ENCODE assay signal across 26 mouse cellular contexts in the genomic region with DNA sequence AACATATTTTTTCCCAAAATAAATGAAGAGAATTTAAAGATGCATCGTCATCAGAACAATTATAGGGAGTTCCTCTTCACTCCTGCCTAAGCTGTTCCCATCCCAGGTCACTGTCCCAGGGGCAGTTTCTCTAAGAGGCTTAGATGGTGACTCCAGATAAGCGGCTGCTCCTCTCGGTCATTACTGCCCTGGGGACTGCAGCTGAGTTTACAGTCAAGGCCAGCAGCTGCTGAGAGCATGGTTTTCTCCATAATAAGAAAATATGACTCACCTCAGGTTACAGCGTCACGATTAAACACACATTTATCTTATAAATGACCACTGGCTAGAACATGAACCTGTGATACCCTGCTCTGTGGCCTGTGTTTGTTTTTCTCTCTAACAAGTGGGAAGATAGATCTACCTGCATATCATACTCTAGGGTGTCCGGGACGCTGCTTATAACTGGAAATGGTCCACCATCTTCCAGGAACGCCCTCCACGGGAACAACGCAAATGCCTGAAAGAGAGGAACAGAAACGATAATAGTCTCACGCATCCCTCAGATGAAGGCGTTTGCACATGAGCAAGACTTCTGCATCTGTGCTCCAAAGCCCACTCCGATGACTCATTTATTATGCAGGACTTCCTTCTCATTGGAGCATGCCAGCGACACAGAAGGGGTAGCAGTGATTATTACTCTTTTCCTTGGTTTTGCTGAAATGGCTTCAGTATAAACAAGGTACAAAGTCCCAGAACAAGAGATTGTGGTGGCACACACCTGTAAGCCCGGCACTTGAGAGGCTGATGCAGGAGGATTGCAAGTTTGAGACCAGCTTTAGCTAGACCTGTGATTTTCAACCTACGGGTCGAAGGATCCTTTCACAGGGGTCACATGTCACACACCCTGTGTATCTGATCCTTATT.
DNase-seq lines count a peak whose midpoint lies in the region; ATAC-seq lines count a peak whose summit lies in the region.
"Had no signal": no experiment of that assay in that cellular context is flagged by ENCODE, and none has a peak within 500 bp of the region (broad histone marks: within the 10 kb centered on the region; RNA-seq: fewer than 3 reads in every experiment).

No protein-coding gene starts in this region.

- no peaks in the 10 kb centered on the region for H3K9me3 ChIP-seq in forebrain, embryonic 10.5 days
- H3K9me3 ChIP-seq: embryonic facial prominence, embryonic 13.5 days; heart, embryonic 13.5 days; hindbrain, embryonic 12.5 days; neural tube, embryonic 15.5 days had no signal

- 89% methylated on average over 18 of the region's 18 CpGs for WGBS in forebrain, embryonic 10.5 days

- DNase-seq in retina, adult 2 months (ENCODE audit: low read depth, low spot score): peak; percentile 72
- DNase-seq in retina, embryonic 14.5 days (ENCODE audit: low spot score): no peak
- peak; percentile 16 to 33 for DNase-seq in adrenal gland, postnatal 36 days
- DNase-seq in gastrocnemius, adult 8-10 months (ENCODE audit: low spot score in 2 of 2): no peak
- no peak for DNase-seq in gastrocnemius, postnatal 14 days
- no peak for DNase-seq in forebrain, embryonic 10.5 days (ENCODE audit: extremely low spot score, low spot score)
- DNase-seq: cerebellum, adult 2 months; cerebellum, postnatal 25 days; embryo, embryonic 11 days; gastrocnemius, postnatal 10 days; heart, adult 2 months; kidney, adult 8-10 months; kidney, postnatal 10 days; lung, postnatal 4 days; right cerebral cortex, postnatal 4 days; thymus, adult 2 months had no signal

- H3K27me3 ChIP-seq in forebrain, embryonic 10.5 days (ENCODE audit: poor library complexity, severe bottlenecking): no peaks in the 10 kb centered on the region
- H3K27me3 ChIP-seq: embryonic facial prominence, embryonic 13.5 days; heart, embryonic 13.5 days; hindbrain, embryonic 12.5 days; neural tube, embryonic 15.5 days; Patski had no signal

- peaks cover 15% of the 10 kb centered on the region for H3K4me1 ChIP-seq in forebrain, embryonic 10.5 days
- H3K4me1 ChIP-seq: neural tube, embryonic 15.5 days had no signal

- intact Hi-C loops in gastrocnemius, postnatal 14 days (cut with DNase I; ENCODE audit: low total_unique reads): loop anchor here (10.0 kb wide), 1 partner anchor 62 kb away; no protein-coding TSS in a partner anchor

- no peaks in the 10 kb centered on the region for H3K36me3 ChIP-seq in forebrain, embryonic 10.5 days (replicated peaks)
- H3K36me3 ChIP-seq: embryonic facial prominence, embryonic 13.5 days; heart, embryonic 13.5 days; hindbrain, embryonic 12.5 days; neural tube, embryonic 15.5 days had no signal

- peak; percentile 72 for ATAC-seq in megakaryocyte, adult 5-6 weeks (ENCODE audit: poor library complexity, severe bottlenecking)
- ATAC-seq: CD4-positive, CD25-positive, alpha-beta regulatory T cell, adult 4 months; forebrain, embryonic 14.5 days; midbrain, embryonic 16.5 days; Patski had no signal

- H3K4me3 ChIP-seq in forebrain, embryonic 10.5 days: no peak overlapping the region
- H3K4me3 ChIP-seq: embryonic facial prominence, embryonic 13.5 days; erythroblast, embryonic 14.5 days; heart, adult 2 months; heart, embryonic 13.5 days; hindbrain, embryonic 12.5 days; neural tube, embryonic 15.5 days had no signal

- no peak overlapping the region for H3K27ac ChIP-seq in forebrain, embryonic 10.5 days
- H3K27ac ChIP-seq: embryonic facial prominence, embryonic 13.5 days; heart, adult 2 months; heart, embryonic 13.5 days; hindbrain, embryonic 12.5 days; neural tube, embryonic 15.5 days had no signal

Comparison
In these comparisons a context has a peak if more than half of its experiments do, and no peak if none do; other contexts are left out.
1. DNase-seq: peak in retina, adult 2 months (single experiment) and adrenal gland, postnatal 36 days (2 of 2); none in retina, embryonic 14.5 days (single experiment), gastrocnemius, adult 8-10 months (0 of 2), gastrocnemius, postnatal 14 days (single experiment) and forebrain, embryonic 10.5 days (single experiment).